Mouse (Mus musculus) G1E (cell line): ENCODE results near the gene Zfp13.

Source experiments
- CTCF ChIP-seq: IDR thresholded peaks from 2 replicates; pipeline ENCODE4 v1.5.1; 2012; ENCODE audit warnings: low read depth, low read length, inconsistent platforms, mixed read lengths
- GATA1 ChIP-seq: IDR thresholded peaks from 2 replicates; pipeline ENCODE4 v1.6.1; 2012; ENCODE audit warnings: borderline replicate concordance, low read length, inconsistent platforms, mixed read lengths
- POLR2AphosphoS5 ChIP-seq: IDR thresholded peaks from 2 replicates; pipeline ENCODE4 v1.6.1; 2012; ENCODE audit warnings: low read depth, low read length, inconsistent platforms; ENCODE audit not compliant: insufficient replicate concordance
- TAL1 ChIP-seq: conservative IDR thresholded peaks from 2 replicates; pipeline ENCODE4 v1.6.1; 2012; ENCODE audit warnings: low read depth, low read length, inconsistent platforms, mixed read lengths

GRCm38 (mm10) chr17:23543983-23544382, 55.3 kb downstream of the Zfp13 start:
- TF ChIP-seq CTCF, result no peak
- no peak for TF ChIP-seq POLR2AphosphoS5
- TF ChIP-seq GATA1, result no peak
- TF ChIP-seq TAL1, result no peak
